Mouse (Mus musculus) spleen, adult 2 months (tissue): ENCODE results near the gene Ugt1a6a.
"Not testable (repeated sequence)": the region's sequence is repeated elsewhere in the genome, so short reads cannot be mapped to it uniquely, and the experiment has no call there.

ENCODE experiments used
- CTCF ChIP-seq: fragments of 200-500 bp; IDR thresholded peaks from 2 replicates; pipeline ENCODE4 v1.5.1; 2011; ENCODE audit warnings: mild to moderate bottlenecking, inconsistent platforms; ENCODE audit not compliant: insufficient read depth, insufficient read length, insufficient replicate concordance; ENCODE audit errors: extremely low read depth
- POLR2A ChIP-seq: fragments of 200-500 bp; IDR thresholded peaks from 2 replicates; pipeline ENCODE4 v1.6.1; 2011; ENCODE audit warnings: low read depth, low read length, inconsistent platforms

DNA sequence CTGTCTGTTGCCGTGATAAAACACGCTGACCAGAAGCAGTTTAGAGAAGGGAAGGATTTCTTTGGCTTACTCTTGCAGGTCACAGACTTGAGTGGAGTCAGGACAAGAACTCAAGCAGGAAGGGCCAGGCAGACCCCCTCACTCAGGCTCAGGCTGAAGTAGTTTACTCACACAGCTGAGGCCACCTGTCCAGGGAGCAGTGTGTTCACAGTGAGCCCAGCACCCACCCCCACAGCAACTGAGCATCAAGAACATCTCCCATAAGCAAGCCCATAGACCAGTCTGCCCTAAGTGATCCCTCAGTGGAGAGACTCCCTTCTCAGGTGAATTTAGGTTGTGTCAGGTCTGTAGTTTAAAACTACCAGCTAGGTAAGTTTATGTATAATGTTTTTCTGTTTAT, 25.0 kb upstream of the Ugt1a6a start:
- TF ChIP-seq CTCF, POLR2A: not testable (repeated sequence)
